Mouse (Mus musculus) lung, embryonic 16.5 days (tissue): ENCODE data around the gene Cfap65. TPM values are rescaled to one million over a fixed set of nuclear protein-coding genes. Genes with fewer than 3 reads are reported as not detected.

ENCODE experiments used
- ATAC-seq: fragments of 200-750 bp; cut with Nextera tagmentation; 2 replicates; pipeline ENCODE4 v1.8.0; 2017; ENCODE audit warnings: low read depth, mild to moderate bottlenecking, moderate library complexity
- H3K27ac ChIP-seq: fragments of 300-500 bp; sonication (generic); 2 replicates; pipeline ENCODE4 v1.5.1; 2014; ENCODE audit warnings: mild to moderate bottlenecking, control low read depth, low read length
- H3K27me3 ChIP-seq: fragments of 300-500 bp; sonication (generic); 2 replicates; pipeline ENCODE4 v1.6.1; 2014; ENCODE audit warnings: low read depth, low read length, mixed read lengths; ENCODE audit not compliant: control insufficient read depth, insufficient read depth
- H3K36me3 ChIP-seq: fragments of 300-500 bp; sonication (generic); 2 replicates; pipeline ENCODE4 v1.6.1; 2014; ENCODE audit warnings: low read length; ENCODE audit not compliant: control insufficient read depth, insufficient read depth
- H3K4me1 ChIP-seq: fragments of 300-500 bp; sonication (generic); replicated peaks from 2 replicates; pipeline ENCODE4 v1.6.1; 2014; ENCODE audit warnings: low read length, mixed read lengths; ENCODE audit not compliant: control insufficient read depth, insufficient read depth
- H3K4me2 ChIP-seq: fragments of 300-500 bp; sonication (generic); 2 replicates; pipeline ENCODE4 v1.6.1; 2014; ENCODE audit warnings: low read depth, low read length, control low read depth
- H3K4me3 ChIP-seq: fragments of 300-500 bp; sonication (generic); 2 replicates; pipeline ENCODE4 v1.5.1; 2014; ENCODE audit warnings: mild to moderate bottlenecking, low read length, control low read depth
- H3K9ac ChIP-seq: fragments of 300-500 bp; sonication (generic); 2 replicates; pipeline ENCODE4 v1.6.1; 2014; ENCODE audit warnings: low read length, control low read depth
- H3K9me3 ChIP-seq: fragments of 300-500 bp; sonication (generic); 2 replicates; pipeline ENCODE4 v1.6.1; 2016; ENCODE audit warnings: low read length; ENCODE audit not compliant: control insufficient read depth
- WGBS: fragments of 180-500 bp; shearing (Covaris S2); extraction: QIAGEN DNeasy Blood & Tissue Kit; methylation state at CpG from one replicate; pipeline ENCODE4 v1.1.7; 2014; 5-methylcytosine and 5-hydroxymethylcytosine counted together
- polyA plus RNA-seq: library from polyadenylated mRNA; unstranded; fragments of >200 nt; fragmentation: Nextera tagmentation; extraction: Ambion mirVana; gene quantifications from 2 replicates; pipeline ENCODE4 v1.2.1, GENCODE M21; 2015

Cfap65 gene
- polyA plus RNA-seq, 1 experiment from 2014 or later = 2.9 TPM

DNA sequence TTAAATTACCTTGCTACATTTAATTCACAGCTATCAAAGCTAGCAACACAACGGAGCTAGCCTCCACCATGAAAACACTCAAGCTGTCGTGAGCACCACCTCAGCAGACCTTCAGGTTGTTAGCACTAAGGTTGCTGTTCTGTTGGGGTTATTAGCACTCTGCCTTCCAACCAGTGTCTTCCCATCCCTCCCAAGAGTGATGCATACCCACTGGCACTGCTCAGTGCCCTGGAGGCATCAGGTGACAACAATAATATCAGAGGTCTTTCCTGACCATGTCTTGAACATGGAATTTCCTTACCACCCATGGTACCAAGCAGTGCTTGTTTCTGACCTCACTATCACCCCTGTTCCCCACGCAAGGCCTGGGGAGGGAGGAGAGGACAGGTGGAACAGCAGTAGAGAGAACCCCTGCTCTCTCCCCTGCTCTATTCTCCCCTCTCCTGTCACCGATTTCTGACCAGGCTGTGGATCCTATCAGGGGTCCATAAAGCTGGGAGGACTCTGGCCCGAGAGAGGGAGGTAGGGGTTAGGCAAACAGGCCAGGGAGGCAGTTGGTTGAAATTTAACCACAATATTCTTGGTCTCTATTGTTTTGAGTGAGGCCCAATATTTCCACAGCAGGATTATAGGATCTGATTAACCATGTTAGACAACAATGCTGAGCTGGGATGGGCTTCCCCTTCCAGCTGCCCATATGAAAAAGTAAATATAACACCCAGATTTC is 26.9 kb upstream of the Cfap65 start:
- H3K36me3 ChIP-seq = no peaks in the 10 kb centered on the region
- H3K9me3 ChIP-seq = no peaks in the 10 kb centered on the region
- H3K27ac ChIP-seq = no peak overlapping the region
- WGBS = 57% methylated on average over 5 of the region's 5 CpGs
- peaks cover 5% of the 10 kb centered on the region; the same call in 1 of the 2 replicates for H3K4me1 ChIP-seq
- ATAC-seq = no peak
- H3K4me3 ChIP-seq = no peak overlapping the region
- no peak overlapping the region for H3K9ac ChIP-seq
- H3K4me2 ChIP-seq = no peak overlapping the region
- H3K27me3 ChIP-seq = peaks cover 4% of the 10 kb centered on the region

DNA sequence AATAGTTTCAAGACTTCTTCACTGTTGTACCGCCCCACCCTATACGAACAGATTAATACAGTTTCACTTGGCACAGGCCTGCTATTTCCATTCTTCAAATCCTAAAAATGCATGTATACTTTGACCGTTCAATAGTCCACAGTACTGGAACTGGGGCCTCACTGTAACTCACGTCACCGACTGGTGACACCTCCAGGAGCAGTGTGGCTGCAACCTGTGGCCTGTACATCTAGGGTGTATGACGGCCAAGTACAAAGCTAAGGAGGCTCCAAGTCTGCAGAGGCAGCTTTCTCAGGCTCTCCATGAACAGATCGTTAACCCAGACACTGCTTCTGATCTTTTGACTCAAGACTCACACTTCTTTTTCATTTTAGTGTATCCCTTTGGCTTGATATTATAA is 26.3 kb upstream of the Cfap65 start:
- WGBS = 75% methylated on average over 7 of the region's 7 CpGs
- H3K27ac ChIP-seq = no peak overlapping the region

DNA sequence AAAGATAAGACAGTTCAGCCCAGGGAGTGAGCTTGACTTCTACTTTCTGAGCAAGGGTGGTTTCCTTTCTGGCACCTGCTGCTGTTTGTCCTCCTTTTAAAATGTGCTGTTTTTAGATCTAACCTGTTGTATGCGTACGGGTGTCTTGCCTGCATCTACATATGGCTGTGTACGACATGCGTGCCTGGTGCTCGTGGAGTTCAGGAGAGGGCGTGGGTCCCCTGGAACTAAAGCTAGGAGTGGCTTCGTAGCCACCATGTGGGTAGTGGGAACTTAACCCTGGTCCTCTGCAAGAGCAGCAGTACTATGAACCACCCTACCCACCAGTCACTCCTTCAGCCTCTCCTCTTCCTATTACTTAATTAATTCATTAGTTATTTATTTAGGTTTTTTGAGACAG is 24.7 kb upstream of the Cfap65 start:
- no peak for ATAC-seq
- WGBS = 76% methylated on average over 7 of the region's 7 CpGs
- H3K27me3 ChIP-seq = peaks cover 4% of the 10 kb centered on the region

More for the DNA sequence above, 26.3 kb upstream of the Cfap65 start:
- Histone ChIP-seq H3K4me1 (peaks cover 5% of the 10 kb centered on the region; the same call in 1 of the 2 replicates), H3K4me2 (no peak overlapping the region), H3K36me3 (no peaks in the 10 kb centered on the region), H3K27me3 (peaks cover 4% of the 10 kb centered on the region), H3K4me3 (no peak overlapping the region), H3K9ac (no peak overlapping the region), H3K9me3 (no peaks in the 10 kb centered on the region)
- ATAC-seq = no peak

DNA sequence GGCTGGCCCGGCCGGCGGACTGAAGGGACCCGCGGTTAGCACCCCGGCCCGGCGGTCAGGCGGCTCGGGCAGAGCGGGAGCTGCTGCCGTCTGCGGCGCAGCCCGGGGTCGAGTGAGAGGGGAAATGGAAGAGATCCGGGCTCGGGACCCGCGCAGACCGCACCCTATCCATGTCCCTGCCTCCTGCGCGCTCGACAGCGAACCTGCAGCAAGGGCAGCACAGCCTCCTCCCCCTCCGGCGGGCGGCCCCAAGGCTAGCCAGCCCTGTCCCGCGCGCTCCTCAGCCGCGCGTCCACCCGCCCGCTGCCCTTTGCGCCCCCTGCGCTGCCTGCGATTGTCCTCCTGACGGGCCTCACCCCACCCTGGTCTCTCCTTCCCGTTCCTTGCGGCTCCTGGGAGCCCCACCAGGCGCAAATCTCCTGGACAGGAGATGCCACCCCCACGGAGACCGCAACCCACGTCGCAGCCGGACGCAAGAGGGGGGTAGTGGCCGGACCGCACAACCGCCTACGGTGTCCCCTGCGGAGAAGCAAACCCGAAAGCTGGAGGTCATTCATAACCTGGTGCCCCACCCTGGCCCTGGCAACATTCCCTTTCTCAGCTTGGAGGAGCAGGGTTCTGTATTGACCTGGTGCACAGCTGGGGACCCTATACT is 16.3 kb upstream of the Cfap65 start, which contains the start of gene Ihh:
Gene Ihh, minus strand, starts transcription at position 117 of the 655 bp plus-strand sequence.
- Histone ChIP-seq H3K27ac (no peak within 1 kb of the TSS), H3K4me3 (peak within 1 kb of the TSS; percentile 44), H3K27me3 (peaks cover 71% of the 10 kb centered on the region), H3K4me1 (peaks cover 16% of the 10 kb centered on the region), H3K9ac (no peak within 1 kb of the TSS; the same call in 1 of the 2 replicates), H3K9me3 (no peaks in the 10 kb centered on the region), H3K36me3 (no peaks in the 10 kb centered on the region), H3K4me2 (peak within 1 kb of the TSS; percentile 70)
- peak; percentile 43; the same call in 1 of the 2 replicates for ATAC-seq
- 2% methylated on average over 34 of the region's 55 CpGs for WGBS

More for the DNA sequence above, 24.7 kb upstream of the Cfap65 start:
- Histone ChIP-seq H3K4me3 (no peak overlapping the region), H3K4me2 (no peak overlapping the region), H3K9me3 (no peaks in the 10 kb centered on the region), H3K4me1 (peaks cover 5% of the 10 kb centered on the region; the same call in 1 of the 2 replicates), H3K36me3 (no peaks in the 10 kb centered on the region), H3K27ac (no peak overlapping the region), H3K9ac (no peak overlapping the region)

DNA sequence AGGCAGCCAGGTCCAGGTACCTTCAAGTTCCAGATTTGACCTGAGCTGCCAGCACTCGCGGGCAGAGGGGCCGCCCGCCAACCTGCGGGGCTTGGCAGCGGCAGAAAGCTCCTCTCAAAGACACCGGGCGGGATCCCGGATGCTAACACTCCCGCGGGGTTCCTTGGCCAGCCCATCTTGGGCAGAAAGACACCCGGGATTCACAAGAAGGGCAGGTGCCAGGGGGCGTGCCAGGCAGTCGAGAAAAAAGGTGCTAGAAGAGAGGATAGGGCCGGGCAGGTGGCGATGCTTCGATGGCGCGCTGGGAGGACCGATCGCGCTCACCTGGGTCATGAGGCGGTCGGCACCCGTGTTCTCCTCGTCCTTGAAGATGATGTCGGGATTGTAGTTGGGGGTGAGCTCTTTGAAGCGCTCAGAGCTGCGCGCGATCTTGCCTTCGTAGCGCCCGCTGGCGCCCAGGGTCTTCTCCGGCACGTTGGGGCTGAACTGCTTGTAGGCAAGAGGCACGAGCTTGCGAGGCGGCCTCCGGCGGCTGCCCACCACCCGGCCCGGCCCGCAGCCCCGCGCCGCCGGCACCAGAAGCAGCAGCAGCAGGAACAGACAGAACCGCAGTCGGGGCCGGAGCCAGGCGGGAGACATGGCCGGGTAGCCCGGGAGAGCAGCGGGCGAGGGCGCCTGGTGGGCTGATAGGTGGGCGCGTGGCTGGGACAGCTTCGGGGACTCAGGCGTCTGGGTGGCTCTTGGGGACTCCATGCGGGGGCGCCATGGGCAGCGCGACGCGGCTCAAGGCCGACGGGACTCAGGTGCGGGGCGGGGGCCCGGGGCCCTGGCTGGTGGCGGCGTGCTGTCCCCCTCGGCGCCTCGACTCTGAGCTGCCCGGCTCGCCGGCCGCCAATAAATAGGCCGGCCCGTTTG is 15.4 kb upstream of the Cfap65 start:
- H3K9ac ChIP-seq = no peak overlapping the region; the same call in 1 of the 2 replicates

DNA sequence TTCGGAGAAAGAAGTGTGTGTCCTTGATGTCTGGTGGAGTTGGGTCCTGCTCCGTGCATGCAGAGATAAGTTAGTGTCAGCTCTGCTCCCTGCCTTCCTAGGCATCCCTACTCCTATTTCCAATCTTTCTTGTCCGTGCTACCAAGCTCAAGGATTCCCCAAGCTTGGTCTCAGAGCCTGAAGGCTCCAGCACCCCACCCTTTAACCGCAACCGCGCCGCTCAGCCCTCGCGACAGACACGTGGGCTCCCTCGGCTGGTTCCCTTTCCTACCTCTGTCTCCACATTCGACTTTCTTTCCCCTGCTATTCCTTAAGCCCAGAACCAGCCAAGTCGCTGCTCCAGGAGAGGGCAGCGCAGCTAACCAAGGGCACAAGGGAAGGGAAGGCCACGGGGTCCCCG is 14.7 kb upstream of the Cfap65 start:
- Histone ChIP-seq H3K9me3 (no peaks in the 10 kb centered on the region), H3K4me3 (no peak overlapping the region; the same call in 1 of the 2 replicates), H3K4me1 (peaks cover 16% of the 10 kb centered on the region), H3K9ac (no peak overlapping the region), H3K4me2 (no peak overlapping the region; the same call in 1 of the 2 replicates), H3K27me3 (peaks cover 78% of the 10 kb centered on the region), H3K27ac (no peak overlapping the region), H3K36me3 (no peaks in the 10 kb centered on the region)
- no peak for ATAC-seq
- WGBS = 1% methylated on average over 16 of the region's 16 CpGs

More for the DNA sequence above, 15.4 kb upstream of the Cfap65 start:
- H3K4me1 ChIP-seq = peaks cover 16% of the 10 kb centered on the region
- H3K36me3 ChIP-seq = no peaks in the 10 kb centered on the region
- WGBS = 2% methylated on average over 81 of the region's 84 CpGs
- no peak overlapping the region for H3K27ac ChIP-seq
- H3K4me2 ChIP-seq = peak overlapping the region; percentile 70
- no peaks in the 10 kb centered on the region for H3K9me3 ChIP-seq
- peak; percentile 15; the same call in 1 of the 2 replicates for ATAC-seq
- H3K27me3 ChIP-seq = peaks cover 78% of the 10 kb centered on the region
- H3K4me3 ChIP-seq = peak overlapping the region; percentile 44

DNA sequence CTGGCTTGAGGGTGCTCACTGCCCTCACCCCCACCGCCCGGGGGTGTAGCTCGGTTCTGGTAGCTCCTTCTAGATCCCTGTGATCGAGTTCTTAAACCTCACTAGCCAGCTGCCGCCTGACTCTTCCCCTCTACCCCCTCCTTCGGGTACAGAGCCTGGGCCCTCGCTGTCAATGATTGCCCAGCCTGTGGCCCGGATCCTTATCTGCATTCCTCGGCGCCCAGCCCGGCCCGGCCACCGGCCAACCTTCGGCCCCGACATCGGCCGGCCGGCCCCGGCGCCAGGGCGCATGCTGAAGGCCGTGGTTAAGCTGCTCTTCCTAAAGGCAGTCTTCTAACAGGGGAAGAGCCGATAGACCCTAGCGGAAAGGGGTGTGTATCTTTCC is 14.3 kb upstream of the Cfap65 start:
- Histone ChIP-seq H3K27me3 (peaks cover 78% of the 10 kb centered on the region), H3K9me3 (no peaks in the 10 kb centered on the region), H3K4me2 (no peak overlapping the region), H3K4me1 (peaks cover 16% of the 10 kb centered on the region), H3K36me3 (no peaks in the 10 kb centered on the region), H3K4me3 (peak overlapping the region; percentile 0; the same call in 1 of the 2 replicates), H3K27ac (no peak overlapping the region), H3K9ac (no peak overlapping the region)
- under 1% methylated on average over 24 of the region's 24 CpGs for WGBS
- 0 out of 2 replicates have a peak, but pooled peaks have one; percentile 30 for ATAC-seq

DNA sequence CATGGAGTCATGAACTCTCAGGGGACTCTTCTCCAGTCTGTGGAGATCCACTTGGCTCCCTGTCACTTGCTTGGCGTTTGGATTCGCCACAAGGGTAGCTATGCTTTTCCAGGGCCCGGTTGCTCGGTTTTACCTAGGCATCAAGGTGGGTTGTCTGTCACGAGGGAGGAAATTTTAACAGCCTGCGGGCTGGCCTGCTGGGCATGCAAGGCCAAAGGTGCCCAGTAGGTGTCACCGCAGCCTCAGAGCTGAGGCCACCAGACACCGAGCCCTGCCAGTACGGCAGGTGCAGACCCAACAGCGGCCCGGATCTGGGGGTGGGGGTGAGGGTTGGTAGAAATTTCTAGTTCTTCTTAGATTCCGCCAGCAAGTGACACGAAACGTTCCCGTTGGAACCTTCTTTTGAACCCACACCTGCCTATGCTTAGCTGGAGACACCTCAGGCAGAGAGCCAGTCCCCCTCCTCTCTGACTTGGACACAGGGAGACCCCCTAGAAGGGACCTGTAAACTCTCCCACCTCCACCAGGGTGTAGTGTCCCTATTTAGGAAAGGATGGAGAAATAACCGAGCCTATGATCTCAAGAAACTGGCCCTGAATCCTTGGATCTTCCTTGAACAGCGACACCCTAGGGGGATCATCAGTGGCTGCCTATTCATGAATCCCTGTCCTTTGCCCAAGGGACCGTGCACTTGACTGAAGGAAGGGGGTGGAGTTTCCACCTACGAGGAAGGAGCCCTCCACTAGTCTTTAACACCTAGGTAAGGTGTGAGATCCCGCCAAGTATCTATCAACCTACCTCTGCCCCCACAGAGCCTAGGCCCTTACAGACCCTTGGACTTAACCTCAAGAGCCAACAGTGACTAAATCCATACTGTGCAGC is 13.6 kb upstream of the Cfap65 start:
- peak; percentile 64; the same call in 1 of the 2 replicates for ATAC-seq
- no peaks in the 10 kb centered on the region for H3K36me3 ChIP-seq
- H3K4me3 ChIP-seq = peak overlapping the region; percentile 0; the same call in 1 of the 2 replicates
- H3K9ac ChIP-seq = no peak overlapping the region
- 3% methylated on average over 20 of the region's 20 CpGs for WGBS
- no peak overlapping the region for H3K27ac ChIP-seq
- no peaks in the 10 kb centered on the region for H3K9me3 ChIP-seq
- peaks cover 16% of the 10 kb centered on the region for H3K4me1 ChIP-seq
- peaks cover 77% of the 10 kb centered on the region for H3K27me3 ChIP-seq
- no peak overlapping the region for H3K4me2 ChIP-seq
